Mouse (Mus musculus) ES-E14 (cell line): ENCODE measurements around the gene Daam1.

ENCODE experiments used
- CHD2 ChIP-seq: IDR thresholded peaks from 2 replicates; pipeline ENCODE4 v1.6.1; 2014; ENCODE audit warnings: mild to moderate bottlenecking, low read depth, low read length, inconsistent platforms
- HCFC1 ChIP-seq: IDR thresholded peaks from 2 replicates; pipeline ENCODE4 v1.6.1; 2012; ENCODE audit warnings: low read length, inconsistent platforms, borderline replicate concordance; ENCODE audit not compliant: insufficient read depth
- MAFK ChIP-seq: IDR thresholded peaks from 2 replicates; pipeline ENCODE4 v1.6.1; 2014; ENCODE audit warnings: mild to moderate bottlenecking, low read depth, low read length, inconsistent platforms; ENCODE audit not compliant: insufficient read depth
- ZC3H11A ChIP-seq: IDR thresholded peaks from 2 replicates; pipeline ENCODE4 v1.6.1; 2012; ENCODE audit warnings: low read depth, mild to moderate bottlenecking, inconsistent platforms, low read length, borderline replicate concordance
- ZNF384 ChIP-seq: IDR thresholded peaks from 2 replicates; pipeline ENCODE4 v1.6.1; 2012; ENCODE audit warnings: low read depth, low read length, inconsistent platforms

- TF ChIP-seq ZC3H11A (no peak), CHD2 (no peak), HCFC1 (no peak), MAFK (no peak), ZNF384 (no peak)
These were observed 95.3 kb downstream of the Daam1 start for GRCm38 (mm10) chr12:71925990-71926700.
